Mouse (Mus musculus) mouse trophoblast stem cell (cell line): Measurements from ENCODE around the gene Mrrf.
"Not testable (repeated sequence)": the region's sequence is repeated elsewhere in the genome, so short reads cannot be mapped to it uniquely, and the experiment has no call there.

ENCODE experiments used
- in situ Hi-C, 2 experiments: fragments of 300-500 bp; cut with MseI, MboI; formaldehyde crosslinking; loops; 2 replicates in 1 of 2; 3 replicates in 1 of 2; pipeline ENCODE4 v1.15.1; 2025

Gene Mrrf

GRCm38 (mm10) chr2:36129051-36129450 lies 7.1 kb upstream of the Mrrf start:
- in situ Hi-C loops: no loop called here

GRCm38 (mm10) chr2:36135887-36136286 lies 302 bp upstream of the Mrrf start:
- in situ Hi-C loops: no loop called here

GRCm38 (mm10) chr2:36139096-36139495 lies 2.9 kb downstream of the Mrrf start:
- in situ Hi-C loops: no loop called here

GRCm38 (mm10) chr2:36148876-36149365 lies 12.7 kb downstream of the Mrrf start:
- in situ Hi-C loops: no loop called here

- in situ Hi-C loops: not testable (repeated sequence)
These were observed 16.2 kb downstream of the Mrrf start for GRCm38 (mm10) chr2:36152401-36152800.

- in situ Hi-C loops: no loop called here
These were observed 21.3 kb downstream of the Mrrf start for GRCm38 (mm10) chr2:36157461-36157860.

GRCm38 (mm10) chr2:36159336-36159735 lies 23.1 kb downstream of the Mrrf start:
- in situ Hi-C loops: no loop called here

- in situ Hi-C loops: no loop called here
These were observed 31.9 kb downstream of the Mrrf start for GRCm38 (mm10) chr2:36167990-36168618.

GRCm38 (mm10) chr2:36169176-36169575 lies 33.0 kb downstream of the Mrrf start:
- in situ Hi-C loops: no loop called here

GRCm38 (mm10) chr2:36172136-36172535 lies 35.9 kb downstream of the Mrrf start:
- in situ Hi-C loops: no loop called here

GRCm38 (mm10) chr2:36172574-36172973 lies 36.4 kb downstream of the Mrrf start:
- in situ Hi-C loops: no loop called here

GRCm38 (mm10) chr2:36179487-36179886 lies 43.3 kb downstream of the Mrrf start:
- in situ Hi-C loops: no loop called here

GRCm38 (mm10) chr2:36181587-36182368 lies 45.6 kb downstream of the Mrrf start:
- in situ Hi-C loops: not testable (repeated sequence)

GRCm38 (mm10) chr2:36183278-36183677 lies 47.1 kb downstream of the Mrrf start:
- in situ Hi-C loops: no loop called here

- in situ Hi-C loops: no loop called here
These were observed 48.0 kb downstream of the Mrrf start for GRCm38 (mm10) chr2:36184192-36184591.

- in situ Hi-C loops: no loop called here
These were observed 48.7 kb downstream of the Mrrf start for GRCm38 (mm10) chr2:36184876-36185275.

GRCm38 (mm10) chr2:36189200-36189599 lies 53.0 kb downstream of the Mrrf start:
- in situ Hi-C loops: not testable (repeated sequence)

- in situ Hi-C loops: no loop called here
These were observed 55.1 kb downstream of the Mrrf start for GRCm38 (mm10) chr2:36191098-36191941.

GRCm38 (mm10) chr2:36197021-36197420 lies 60.8 kb downstream of the Mrrf start:
- in situ Hi-C loops: no loop called here

GRCm38 (mm10) chr2:36197919-36198881 lies 62.0 kb downstream of the Mrrf start:
- in situ Hi-C loops: no loop called here

GRCm38 (mm10) chr2:36198882-36199262 lies 62.7 kb downstream of the Mrrf start:
- in situ Hi-C loops: no loop called here
